Mouse (Mus musculus) cerebellum, postnatal 25 days (tissue): ENCODE results near the gene Hectd1.

Source experiments
- DNase-seq, 2 experiments: peaks; one replicate each; pipeline ENCODE4 v3.0.0; 2021; ENCODE audit warnings: mixed read lengths in 2 of 2

Gene Hectd1

DNA sequence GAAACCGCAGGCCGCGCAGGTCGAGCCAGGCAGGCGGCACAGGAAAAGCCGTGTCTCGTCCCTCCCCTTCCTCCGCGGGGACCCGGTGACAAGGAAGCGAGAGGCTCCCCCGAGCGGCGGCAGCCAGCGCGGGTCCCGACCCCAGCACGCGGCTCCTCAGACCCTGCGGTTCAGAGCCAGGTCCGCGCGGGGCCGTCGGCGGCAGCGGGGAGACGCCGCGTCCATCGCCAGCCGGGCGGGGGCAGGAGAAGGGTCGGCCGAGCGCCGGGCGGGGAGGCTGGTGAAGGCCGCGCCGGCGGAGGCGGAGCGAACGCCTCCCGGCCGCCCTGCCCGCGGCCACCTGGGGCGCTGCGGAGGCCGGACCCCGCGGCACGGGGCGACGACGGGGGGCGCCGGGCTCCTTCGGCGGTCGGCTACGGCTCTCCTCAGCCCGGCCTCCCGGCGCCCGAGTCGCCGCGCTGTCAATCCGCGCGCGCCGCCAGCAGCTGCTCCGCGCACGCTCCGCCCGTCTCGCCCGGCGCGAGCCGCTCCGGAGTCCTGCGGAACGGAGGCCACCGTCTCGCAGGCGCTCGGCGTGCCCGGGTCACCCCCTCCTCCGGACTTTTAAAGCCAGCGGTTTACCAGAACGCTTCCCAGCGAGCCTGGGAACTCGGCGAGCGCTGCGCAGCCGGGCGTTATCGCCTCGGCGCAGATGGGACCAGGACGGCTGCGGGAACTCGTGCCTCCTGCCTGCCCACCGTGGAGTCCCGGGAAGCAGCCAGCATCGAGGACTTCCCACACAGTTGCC, at the start of gene Hectd1:
Hectd1 (minus strand) TSS at position 247 of the 787 bp plus-strand sequence.
- DNase-seq, result peak; percentile 87 to 91

DNA sequence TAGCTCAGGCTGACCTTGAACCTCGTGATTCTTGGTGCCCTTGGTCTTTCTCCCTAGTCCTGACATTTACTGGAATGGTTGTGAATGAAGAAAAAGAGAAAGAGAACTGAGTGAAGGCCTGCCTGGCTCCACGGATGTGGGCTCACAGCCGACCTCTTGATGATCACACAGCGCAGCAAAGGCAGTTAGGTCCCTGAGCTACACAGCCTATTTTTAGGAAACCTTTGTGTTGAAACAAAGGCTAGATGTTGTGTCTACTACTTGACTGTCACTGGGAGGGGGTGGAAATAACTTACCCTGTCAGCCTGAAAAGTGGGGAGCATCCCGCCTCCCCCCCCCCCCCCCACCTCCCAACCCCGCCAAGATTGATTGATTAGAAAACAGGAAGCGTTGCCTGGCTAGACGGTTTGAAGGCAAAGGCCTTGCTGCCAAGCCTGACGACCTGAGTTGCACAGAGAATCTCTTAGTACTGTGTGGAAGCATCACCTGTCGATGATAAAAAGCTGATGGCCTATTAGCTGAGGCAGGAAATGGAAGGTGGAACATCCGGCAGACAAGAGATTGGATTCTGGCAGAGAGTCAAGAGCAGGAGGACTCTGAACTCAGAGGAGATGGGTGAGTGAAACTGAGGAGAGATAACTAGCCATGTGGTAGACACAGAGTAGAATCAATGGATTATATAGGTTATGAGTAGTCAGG, 42.3 kb upstream of the Hectd1 start:
- DNase-seq, result no peak

DNA sequence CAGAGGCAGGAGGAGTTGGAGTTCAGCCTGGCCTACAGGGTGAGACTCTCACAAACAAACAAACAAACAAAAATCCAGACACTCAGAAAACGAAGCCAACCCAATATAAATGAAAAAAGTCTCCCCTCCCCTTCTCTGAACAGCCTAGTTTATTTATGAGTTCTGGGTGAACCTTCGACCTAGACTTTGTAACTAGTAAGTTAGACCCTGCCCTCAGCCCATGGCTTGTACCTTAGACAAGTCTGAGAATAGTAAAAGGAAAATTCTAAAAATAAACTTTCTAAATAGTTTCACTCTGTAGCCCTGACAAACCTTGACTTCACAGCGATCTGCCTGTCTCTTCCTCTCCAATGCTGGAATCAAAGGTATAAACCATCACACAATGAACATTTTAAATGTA, 40.2 kb upstream of the Hectd1 start:
- DNase-seq, result no peak

DNA sequence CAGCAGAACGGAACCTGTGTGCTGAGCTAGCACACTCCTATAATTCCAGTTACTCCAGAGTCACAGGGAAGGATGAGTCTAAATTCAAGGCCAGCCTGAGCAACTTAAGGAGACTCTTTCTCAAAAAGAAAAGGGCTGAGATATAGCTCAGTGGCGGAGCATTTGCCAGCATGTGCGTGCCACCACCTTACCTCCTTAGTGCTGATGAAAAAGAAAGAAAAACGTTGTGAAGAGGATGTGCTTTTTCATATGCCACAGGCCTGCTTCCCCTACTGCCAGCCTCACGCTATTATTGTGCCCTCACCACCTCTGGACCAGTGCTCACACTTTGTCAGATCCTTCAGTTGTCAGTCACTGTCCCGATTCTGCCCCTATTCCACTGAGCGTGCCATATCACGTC, 37.7 kb upstream of the Hectd1 start:
- DNase-seq, result no peak

DNA sequence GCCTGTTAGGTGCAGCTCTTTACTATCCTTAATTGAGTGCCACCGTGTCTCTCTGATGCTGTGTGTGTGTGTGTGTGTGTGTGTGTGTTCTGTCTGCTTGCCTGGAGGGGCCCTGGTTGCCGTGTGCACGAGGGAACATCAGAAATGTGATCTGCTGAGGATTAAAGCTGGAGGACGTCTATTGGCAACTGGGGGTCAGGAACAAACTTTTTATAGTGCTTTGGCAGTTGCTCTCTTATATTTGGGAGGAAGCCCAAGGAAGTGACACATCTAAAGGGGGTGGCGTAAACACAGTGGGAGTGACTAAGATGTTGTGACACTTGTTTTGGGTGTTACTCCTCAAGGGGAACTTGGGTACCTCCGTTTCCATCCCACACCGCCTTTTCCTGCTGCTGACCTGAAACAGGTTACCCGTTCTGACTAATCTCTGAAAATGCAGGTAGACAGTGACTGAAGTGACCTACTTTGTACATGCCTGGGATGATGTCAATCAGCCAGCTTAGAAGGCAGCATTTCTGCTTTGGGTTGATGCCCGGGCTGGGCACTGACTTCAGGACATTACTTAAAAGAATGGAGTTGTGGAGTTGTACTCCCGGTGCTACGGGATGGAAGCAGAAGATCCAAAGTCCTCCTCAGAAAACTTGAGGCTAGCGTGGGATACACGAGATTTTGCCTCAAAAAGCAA, 37.0 kb upstream of the Hectd1 start:
- DNase-seq, result peak in 1 of 2 experiments; percentile 25

DNA sequence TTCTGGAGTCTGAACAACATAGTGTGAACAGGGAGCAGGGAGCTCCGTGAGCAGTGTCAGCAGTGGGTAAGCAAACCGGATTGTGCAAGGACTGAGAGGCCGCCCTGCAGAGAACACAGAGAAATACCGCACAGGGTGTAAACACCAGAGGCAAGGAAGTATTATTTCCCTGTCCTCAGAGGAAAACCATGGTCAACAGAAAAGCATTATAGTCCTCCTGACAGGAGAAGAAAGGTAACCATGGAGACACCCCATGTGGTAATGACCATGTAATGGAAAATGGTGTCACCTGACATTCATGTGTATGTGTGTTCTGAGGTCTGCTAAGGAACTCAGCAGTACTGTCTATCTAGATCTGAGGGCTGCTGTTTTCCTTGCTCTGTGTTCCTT, 36.4 kb upstream of the Hectd1 start:
- peak in 1 of 2 experiments; percentile 17 for DNase-seq

DNA sequence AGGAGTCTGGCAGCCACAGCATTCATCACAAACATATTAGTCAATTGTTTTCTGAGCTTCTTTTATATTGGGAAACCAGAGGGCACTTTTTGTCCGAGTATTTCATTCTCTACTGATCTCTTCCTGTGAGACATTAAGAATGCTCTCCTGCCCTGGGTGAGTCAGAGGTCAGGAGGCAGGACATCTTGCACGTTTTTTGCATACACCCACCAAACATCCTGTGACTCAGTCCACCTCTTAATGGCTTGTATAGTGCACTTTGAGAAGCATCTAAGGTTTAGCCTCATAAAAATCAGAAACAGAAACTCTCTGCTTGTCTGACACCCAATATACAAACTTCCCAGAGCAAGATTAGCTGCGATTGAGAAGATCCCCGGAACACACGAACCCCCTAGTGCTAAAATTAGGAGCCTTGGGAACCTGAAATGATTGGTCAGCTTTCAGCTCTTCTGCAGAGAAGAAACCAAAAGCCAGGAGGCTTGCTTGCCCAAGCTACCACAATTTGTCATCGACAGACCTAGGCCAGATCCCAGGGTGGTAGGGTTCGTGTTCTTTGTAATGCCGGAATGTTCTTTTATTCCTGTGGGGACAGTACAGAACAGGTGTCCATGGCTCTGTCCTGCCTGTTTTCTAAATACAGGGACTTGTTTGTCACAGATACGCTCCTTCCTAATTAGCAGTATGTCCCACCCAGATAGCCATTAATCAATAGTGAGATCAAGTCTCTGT, 35.9 kb upstream of the Hectd1 start:
- no peak for DNase-seq

DNA sequence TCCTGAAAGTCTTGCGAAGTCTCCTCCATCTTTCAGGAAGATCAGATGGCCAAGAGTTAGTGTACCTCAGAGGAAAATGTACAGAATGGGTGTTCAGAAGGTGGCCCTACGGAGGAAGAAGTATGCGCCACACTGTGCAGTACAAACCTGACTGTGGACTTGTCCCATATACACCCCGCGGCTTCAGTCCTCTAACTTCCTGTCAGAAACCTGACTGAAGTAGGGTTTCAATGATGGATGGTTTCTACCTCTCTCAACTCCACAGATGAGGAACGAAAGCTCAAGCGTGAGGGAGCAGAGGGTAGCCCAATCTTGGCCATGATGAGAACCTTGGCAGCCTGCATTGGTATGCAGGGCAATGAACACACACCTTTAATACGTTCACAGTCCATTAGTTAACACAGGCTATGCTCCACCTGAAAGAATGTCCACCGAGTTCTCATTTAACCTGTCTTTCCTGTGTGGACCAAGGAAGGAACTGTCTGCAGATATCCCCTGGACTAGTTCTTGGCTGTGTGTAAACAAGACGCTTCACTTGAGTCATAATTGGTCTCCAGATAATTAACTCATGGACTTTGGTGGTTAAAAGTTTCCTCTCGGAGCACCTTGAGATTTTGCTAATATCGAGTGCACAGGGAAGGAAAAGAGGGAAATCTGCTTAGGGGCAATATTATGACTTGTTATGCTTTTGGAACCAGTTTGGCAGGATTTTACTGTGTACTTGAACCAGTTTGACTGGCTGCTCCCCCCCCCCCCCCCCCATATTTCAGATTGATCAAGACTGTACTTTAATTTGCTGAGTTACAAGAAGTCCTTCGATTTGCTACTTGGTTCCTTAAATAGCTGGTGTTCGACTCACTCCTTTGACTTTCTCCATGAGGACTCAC, 34.0 kb upstream of the Hectd1 start:
- DNase-seq, result no peak

DNA sequence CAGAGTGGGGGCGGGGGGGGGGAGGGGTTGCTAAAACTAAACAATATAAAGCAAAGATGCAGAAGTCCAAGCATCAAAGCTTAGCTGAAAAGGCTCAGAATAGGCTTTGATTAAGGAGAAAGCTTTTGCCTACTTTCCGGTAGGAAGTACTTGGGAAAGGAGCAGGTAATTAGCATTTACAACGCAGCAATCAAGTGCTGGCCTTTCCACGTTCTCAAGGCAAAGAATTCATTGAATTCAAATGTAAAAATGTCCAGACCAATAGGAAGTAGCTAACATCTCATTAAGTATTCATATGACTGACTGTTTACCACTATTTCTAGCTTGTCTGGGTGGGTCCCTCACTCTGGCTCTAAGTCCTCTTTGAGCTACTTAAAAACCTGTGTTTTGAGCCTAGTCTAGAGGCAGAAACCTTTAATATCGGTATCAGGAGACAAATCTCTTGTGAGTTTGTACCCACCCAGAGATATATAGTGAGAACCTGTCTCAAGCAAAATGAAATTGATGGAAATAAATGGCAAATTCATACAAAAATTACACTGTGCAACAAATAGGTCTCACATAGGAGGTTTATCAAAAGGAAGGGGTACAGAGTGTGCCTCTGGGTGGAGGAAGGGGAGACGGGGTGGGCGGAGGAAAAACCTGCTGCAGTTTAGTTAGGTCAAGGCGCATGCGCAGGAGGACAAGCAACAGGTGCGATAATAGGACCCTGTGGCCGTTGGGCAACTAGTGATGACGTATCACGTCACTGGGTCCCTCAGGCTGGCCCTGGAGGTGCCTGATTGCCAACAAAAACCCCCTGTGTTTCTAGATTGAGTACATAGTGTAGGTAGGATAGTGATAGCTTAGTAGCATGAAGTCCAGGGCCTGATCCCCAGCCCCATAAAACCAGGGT, 29.0 kb upstream of the Hectd1 start:
- no peak for DNase-seq

DNA sequence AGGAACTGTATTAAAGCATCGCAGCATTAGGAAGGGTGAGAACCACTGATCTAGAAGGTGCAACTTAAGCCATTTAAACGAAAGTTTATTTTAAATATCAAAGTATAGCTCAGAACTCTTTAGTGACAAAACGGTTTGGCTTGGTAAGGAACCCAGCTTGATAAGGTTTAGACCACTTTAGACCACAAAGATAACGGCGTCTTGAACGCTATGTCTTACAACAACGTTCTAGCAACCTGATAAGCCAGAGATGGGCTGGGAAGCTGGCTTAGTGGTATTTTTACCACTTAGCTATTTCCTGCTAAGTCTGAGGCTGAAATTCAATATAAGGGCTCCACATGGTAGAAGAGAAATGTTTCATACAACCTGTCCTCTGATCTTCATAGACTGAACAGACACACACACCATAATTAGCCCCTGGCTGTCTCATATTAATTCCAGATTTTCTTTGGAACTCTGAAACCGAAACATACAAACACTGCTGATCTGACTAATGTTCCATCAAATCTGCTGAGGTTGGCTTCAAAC, 27.5 kb upstream of the Hectd1 start:
- no peak for DNase-seq

DNA sequence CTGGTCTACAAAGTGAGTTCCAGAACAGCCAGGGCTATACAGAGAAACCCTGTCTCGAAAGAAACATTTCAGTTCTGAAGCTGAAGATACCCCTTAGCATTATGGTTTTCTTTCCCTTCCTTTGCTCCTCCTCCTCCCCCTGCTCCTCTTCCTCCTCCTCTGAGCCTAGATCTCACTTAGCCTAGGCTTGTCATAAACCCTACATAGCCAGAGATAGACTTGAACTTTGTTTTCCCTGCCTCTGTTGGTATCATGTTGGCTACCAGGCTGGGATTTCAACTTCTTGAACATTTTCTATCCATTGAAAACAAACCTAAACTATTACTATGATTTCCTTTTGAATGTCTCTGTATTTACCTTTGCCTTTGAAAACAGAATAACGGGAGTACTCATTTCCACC, 26.5 kb upstream of the Hectd1 start:
- DNase-seq, result no peak

DNA sequence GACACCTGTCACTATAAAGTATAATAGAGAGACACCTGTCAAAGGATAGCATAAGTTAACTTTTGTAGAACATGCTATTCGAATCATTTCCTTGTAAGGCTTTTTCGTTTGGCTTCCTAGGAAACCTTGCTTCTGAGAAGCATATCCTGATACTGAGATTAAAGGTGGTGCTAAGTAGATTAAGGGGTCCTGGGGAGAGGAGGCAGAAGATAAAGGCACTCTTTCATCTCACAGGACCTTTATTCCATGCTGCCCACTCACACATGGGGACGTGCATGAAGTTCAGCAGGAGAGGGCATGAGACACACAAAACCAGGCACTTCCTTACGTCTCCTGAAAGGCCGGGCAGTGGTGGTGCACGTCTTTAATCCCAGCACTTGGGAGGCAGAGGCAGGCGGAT, 26.1 kb upstream of the Hectd1 start:
- no peak for DNase-seq

DNA sequence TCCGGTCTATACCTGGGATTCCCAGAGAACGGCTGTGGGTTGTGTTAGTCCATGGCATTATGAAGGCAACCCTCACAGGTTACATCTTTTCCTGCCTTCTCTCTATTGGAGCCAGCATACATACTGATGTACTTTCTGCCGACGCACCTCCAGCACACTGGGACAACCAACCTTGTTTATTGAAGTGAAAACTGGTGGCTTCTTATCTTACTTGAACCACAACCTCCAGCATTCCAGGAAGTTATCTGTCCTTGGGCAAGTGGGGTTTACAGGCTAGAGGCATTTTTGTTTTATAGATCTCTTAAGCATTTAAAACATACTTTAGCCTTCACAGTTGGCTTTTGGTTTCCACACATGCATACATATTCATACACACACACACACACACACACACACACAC, 22.3 kb upstream of the Hectd1 start:
- no peak for DNase-seq

DNA sequence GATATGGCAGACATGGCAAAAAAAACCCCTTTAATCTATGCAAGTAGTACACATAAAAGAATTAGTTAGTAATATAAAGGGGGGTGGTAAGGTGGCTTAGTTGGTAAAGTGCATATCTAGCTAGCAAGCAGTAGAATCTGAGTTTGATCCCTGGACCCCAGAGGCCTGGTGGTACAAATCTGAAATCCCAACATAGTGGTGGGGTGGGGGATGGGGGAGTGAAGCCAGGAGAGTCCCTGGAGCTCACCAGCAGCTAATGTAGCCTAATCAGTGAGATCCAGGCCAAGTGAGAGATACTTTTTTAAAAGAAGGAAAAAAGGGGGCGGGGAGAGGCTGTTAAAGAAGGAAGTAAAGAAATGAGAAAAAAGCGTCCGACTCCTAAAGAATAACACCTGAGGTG, 21.8 kb upstream of the Hectd1 start:
- DNase-seq, result no peak

DNA sequence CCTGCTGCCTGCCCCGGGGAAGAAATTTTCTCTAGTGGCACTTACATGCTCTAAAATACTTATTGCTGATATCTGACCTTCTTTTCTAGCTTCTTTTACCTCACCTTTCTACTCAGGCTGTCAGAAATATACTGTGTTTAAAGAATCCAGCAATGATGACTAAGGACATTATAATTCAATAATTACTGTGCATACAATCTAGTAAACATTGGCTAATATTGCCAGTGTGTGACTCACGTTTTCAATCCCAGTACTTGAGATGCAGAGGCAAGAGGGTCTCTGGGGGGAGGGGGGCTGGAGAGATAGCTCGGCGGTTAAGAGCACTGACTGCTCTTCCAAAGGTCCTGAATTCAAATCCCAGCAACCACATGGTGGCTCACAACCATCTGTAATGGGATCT, 21.0 kb upstream of the Hectd1 start:
- DNase-seq, result no peak

DNA sequence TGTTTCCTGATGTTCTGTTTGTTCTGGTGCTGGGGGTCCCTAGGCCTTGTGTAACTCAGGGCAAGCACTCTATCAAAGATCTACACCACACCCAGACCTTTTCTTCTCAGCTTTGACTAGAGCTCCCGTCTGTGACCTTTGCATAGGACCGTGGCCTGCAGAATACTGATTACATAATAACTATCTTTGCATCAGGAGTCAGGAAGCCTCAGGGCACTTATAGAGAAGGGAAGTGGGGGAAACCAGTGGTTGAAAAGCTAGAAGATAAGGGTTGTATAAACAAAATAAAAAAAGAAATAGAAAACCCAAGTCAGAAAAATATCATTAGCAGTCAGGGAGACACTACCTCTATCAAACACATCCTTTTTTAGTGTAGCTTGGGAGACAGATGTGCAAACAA, 20.6 kb upstream of the Hectd1 start:
- DNase-seq, result no peak

DNA sequence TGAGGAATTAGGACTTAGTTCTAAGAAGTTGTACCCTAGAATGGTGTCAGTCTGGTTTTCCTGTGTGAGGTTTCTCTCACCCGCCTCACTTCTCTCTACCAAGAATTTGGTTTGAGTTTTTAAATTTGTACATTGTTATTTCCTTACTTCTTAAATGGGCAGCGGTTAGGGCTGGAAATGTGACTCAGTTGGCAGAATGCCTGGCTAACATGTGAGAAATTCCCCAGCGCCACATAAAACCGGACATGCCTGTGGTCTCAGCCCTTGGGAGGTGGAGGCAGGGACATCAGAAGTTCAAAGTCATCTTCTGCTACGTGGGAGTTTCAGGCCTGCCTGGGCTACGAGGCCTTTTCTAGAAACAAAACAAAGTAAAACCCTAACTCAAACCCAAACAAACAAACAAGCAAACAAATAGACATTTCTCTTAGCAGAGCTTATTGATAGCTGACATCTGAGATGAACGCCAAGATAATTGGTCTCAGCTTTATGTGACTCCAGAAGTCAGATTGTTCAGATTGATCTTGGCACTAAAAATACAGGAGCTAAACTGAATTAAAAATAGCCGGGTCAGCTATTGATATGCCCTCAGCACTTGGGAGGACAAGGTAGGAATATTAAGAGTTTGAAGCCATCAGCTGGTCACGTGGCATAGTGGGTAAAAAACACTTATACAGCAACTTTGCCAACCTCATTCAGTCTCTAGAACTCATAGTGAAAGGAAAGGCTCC, 18.8 kb upstream of the Hectd1 start:
- no peak for DNase-seq

DNA sequence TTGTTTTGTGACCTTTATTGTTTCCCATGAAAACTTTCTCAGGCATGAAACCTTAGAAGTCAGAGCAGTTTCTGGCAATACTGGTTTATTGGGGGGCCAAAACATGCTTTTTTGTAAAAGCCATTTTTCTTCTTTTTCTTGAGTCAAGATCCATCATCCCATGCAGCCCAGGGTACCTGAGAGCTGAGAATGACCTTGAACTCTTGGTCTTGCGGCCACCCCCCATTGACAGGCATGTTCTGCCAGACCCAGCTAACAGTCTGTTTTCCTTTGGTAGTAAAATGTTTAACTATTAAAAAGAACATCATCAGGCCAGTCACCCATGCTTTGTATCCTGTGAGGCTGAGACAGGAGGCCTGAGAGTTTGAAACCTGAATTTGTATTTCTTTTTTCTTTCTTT, 15.9 kb upstream of the Hectd1 start:
- DNase-seq, result no peak

DNA sequence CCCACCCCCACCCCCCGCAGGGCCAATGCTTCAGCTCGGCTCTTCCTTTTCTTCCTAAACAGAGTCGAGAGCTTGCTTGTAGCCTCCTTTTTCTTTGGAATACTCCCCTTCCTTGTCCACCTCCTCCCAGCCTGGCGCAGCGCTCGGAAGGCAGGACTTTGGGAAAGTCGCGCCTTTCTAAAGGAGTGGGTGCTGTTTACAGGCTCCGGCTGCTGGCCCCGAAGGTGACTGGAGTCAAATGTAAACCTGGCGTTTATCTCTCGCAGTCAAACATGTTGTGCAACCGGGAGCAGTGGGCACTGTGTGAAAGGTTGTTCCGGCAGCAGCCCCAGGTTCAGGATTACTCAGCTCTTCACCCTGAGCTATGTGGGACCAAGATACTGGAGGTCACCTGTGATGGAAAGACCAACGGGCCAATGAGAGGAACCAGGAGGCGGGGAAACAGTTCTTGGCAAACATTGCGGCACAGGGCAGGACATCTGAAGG, 15.5 kb upstream of the Hectd1 start:
- DNase-seq, result peak; percentile 96
